In genomic region chr5:120088561-120088960, GRCm38 (mm10) we compare ENCODE assay signal across 9 mouse cellular contexts. TPM values are rescaled to one million over a fixed set of nuclear protein-coding genes. Genes with fewer than 3 reads are reported as not detected.
A peak's percentile ranks its signal among the peaks of the same experiment; 100 is the strongest.
DNase-seq lines count a peak whose midpoint lies in the region; ATAC-seq and TF ChIP-seq lines count a peak whose summit lies in the region.
"Had no signal": no experiment of that assay in that cellular context is flagged by ENCODE, and none has a peak within 500 bp of the region (broad histone marks: within the 10 kb centered on the region; RNA-seq: fewer than 3 reads in every experiment).

No protein-coding gene starts in this region.

- H3K9me3 ChIP-seq in G1E (replicated peaks), result peaks cover 8% of the 10 kb centered on the region
- no peaks in the 10 kb centered on the region for H3K9me3 ChIP-seq in forebrain, embryonic 11.5 days (ENCODE audit: control insufficient read depth, low read length)
- H3K9me3 ChIP-seq in heart, postnatal 0 days (replicated peaks; ENCODE audit: control insufficient read depth, low read length), result no peaks in the 10 kb centered on the region
- H3K9me3 ChIP-seq: neural tube, embryonic 12.5 days had no signal

- WGBS in forebrain, embryonic 11.5 days, result 2% methylated on average over 16 of the region's 16 CpGs
- WGBS in heart, postnatal 0 days, result 1% methylated on average over 16 of the region's 16 CpGs

- H3K4me1 ChIP-seq in G1E (ENCODE audit: insufficient read depth, low read depth, low read length), result no peaks in the 10 kb centered on the region
- H3K4me1 ChIP-seq in forebrain, embryonic 11.5 days (replicated peaks; ENCODE audit: control insufficient read depth, insufficient read depth, low read length), result no peaks in the 10 kb centered on the region
- peaks cover 4% of the 10 kb centered on the region; the same call in 1 of the 2 replicates for H3K4me1 ChIP-seq in heart, postnatal 0 days (ENCODE audit: control insufficient read depth, insufficient read depth)
- H3K4me1 ChIP-seq: neural tube, embryonic 12.5 days had no signal

- H3K4me3 ChIP-seq in G1E (ENCODE audit: low read depth, low read length), result no peak overlapping the region
- no peak overlapping the region for H3K4me3 ChIP-seq in forebrain, embryonic 11.5 days (ENCODE audit: low read depth, low read length)
- no peak overlapping the region for H3K4me3 ChIP-seq in heart, postnatal 0 days (ENCODE audit: low read depth, low read length)
- H3K4me3 ChIP-seq: neural tube, embryonic 12.5 days had no signal

- no peak overlapping the region for H3K9ac ChIP-seq in forebrain, embryonic 11.5 days (ENCODE audit: low read length)
- H3K9ac ChIP-seq in heart, postnatal 0 days (replicated peaks; ENCODE audit: low read depth, low read length), result no peak overlapping the region
- H3K9ac ChIP-seq: neural tube, embryonic 12.5 days had no signal

- no peak for TF ChIP-seq EP300 in heart, postnatal 0 days (IDR thresholded peaks at IDR 0.05; ENCODE audit: low read depth)

- no peak overlapping the region for H3K27ac ChIP-seq in forebrain, embryonic 11.5 days (ENCODE audit: low read depth, low read length)
- H3K27ac ChIP-seq in heart, postnatal 0 days (ENCODE audit: low read depth), result no peak overlapping the region
- H3K27ac ChIP-seq: neural tube, embryonic 12.5 days had no signal

- no peak overlapping the region for H3K4me2 ChIP-seq in forebrain, embryonic 11.5 days (ENCODE audit: low read depth, low read length, severe bottlenecking)
- no peak overlapping the region for H3K4me2 ChIP-seq in heart, postnatal 0 days (ENCODE audit: low read depth, low read length)
- H3K4me2 ChIP-seq: neural tube, embryonic 12.5 days had no signal

- DNase-seq in G1E (ENCODE audit: low spot score), result peak; percentile 15
- DNase-seq in c-Kit-negative CD71-positive TER-119-positive erythroid progenitor cells, embryonic 14.5 days (ENCODE audit: low read depth, low spot score), result peak; percentile 55
- DNase-seq in forebrain, embryonic 11.5 days (ENCODE audit: low spot score), result peak; percentile 96
- DNase-seq in heart, postnatal 0 days (ENCODE audit: low spot score), result peak; percentile 90
- DNase-seq in layer of hippocampus, adult 9-10 months (ENCODE audit: low spot score), result peak; percentile 63
- peak; percentile 95 for DNase-seq in lung, postnatal 14 days
- peak; percentile 80 for DNase-seq in retina, postnatal 7 days (ENCODE audit: low read depth, low spot score)
- DNase-seq in urinary bladder, postnatal 10 days (ENCODE audit: low spot score), result peak; percentile 72

- TF ChIP-seq CTCF in G1E (IDR thresholded peaks at IDR 0.05; ENCODE audit: low read depth, low read length), result 0 out of 2 replicates have a peak, but pooled peaks have one; percentile 25
- TF ChIP-seq CTCF in heart, postnatal 0 days (IDR thresholded peaks at IDR 0.05; ENCODE audit: low read depth), result peak; percentile 98

- H3K27me3 ChIP-seq in G1E (ENCODE audit: insufficient read depth, low read length), result no peaks in the 10 kb centered on the region
- no peaks in the 10 kb centered on the region; the same call in 1 of the 2 replicates for H3K27me3 ChIP-seq in forebrain, embryonic 11.5 days (ENCODE audit: control insufficient read depth, insufficient read depth, low read length)
- peaks cover 44% of the 10 kb centered on the region for H3K27me3 ChIP-seq in heart, postnatal 0 days (ENCODE audit: control insufficient read depth, insufficient read depth, low read length)

- no peak for ATAC-seq in G1E (ENCODE audit: extremely low read depth, insufficient number of reproducible peaks, low FRiP score, poor library complexity, severe bottlenecking)
- no peak for ATAC-seq in forebrain, embryonic 11.5 days (replicated peaks; ENCODE audit: low FRiP score)
- peak; percentile 64 for ATAC-seq in heart, postnatal 0 days (ENCODE audit: insufficient read depth, low read depth)

- H3K36me3 ChIP-seq in G1E (replicated peaks), result no peaks in the 10 kb centered on the region
- no peaks in the 10 kb centered on the region for H3K36me3 ChIP-seq in forebrain, embryonic 11.5 days (ENCODE audit: control insufficient read depth, insufficient read depth, low read length)
- H3K36me3 ChIP-seq in heart, postnatal 0 days (replicated peaks; ENCODE audit: control insufficient read depth, insufficient read depth, low read length), result no peaks in the 10 kb centered on the region
- H3K36me3 ChIP-seq: neural tube, embryonic 12.5 days had no signal

RNA-seq across cellular contexts. Expression of gene Rbm19, which starts 27.7 kb away (rescaled TPM):
- 17.3 and 19.3 TPM in 2 replicates for total RNA-seq in G1E (2014; fragmentation: Nextera tagmentation)
- 25.1 and 25.8 TPM in 2 replicates for total RNA-seq in G1E (2017)
- 34.8 and 42.5 TPM in 2 replicates for polyA plus RNA-seq in G1E (2012)
- 24.6 and 28.2 TPM in 2 replicates for polyA plus RNA-seq in forebrain, embryonic 11.5 days (2014; fragmentation: Nextera tagmentation; extraction: Ambion mirVana)
- total RNA-seq in heart, postnatal 0 days (2014; rRNA removed; ENCODE audit: low replicate concordance), result 19.5 and 20.8 TPM in 2 replicates
- 10.2 and 10.8 TPM in 2 replicates for polyA plus RNA-seq in heart, postnatal 0 days (2015; fragmentation: Nextera tagmentation; extraction: Ambion mirVana)

Comparison
In these comparisons a context has a peak if more than half of its experiments do, and no peak if none do; other contexts are left out.
1. DNase-seq: peak in every context shown above with its lines; median percentile 96 in forebrain, embryonic 11.5 days; 95 in lung, postnatal 14 days; 90 in heart, postnatal 0 days; 80 in retina, postnatal 7 days; 72 in urinary bladder, postnatal 10 days; 63 in layer of hippocampus, adult 9-10 months; 55 in c-Kit-negative CD71-positive TER-119-positive erythroid progenitor cells, embryonic 14.5 days; 15 in G1E.